Mouse (Mus musculus) G1E (cell line): ENCODE results near the gene Mcat.

Experiments
- CTCF ChIP-seq: IDR thresholded peaks from 2 replicates; pipeline ENCODE4 v1.5.1; 2012; ENCODE audit warnings: low read depth, low read length, inconsistent platforms, mixed read lengths
- POLR2AphosphoS5 ChIP-seq: IDR thresholded peaks from 2 replicates; pipeline ENCODE4 v1.6.1; 2012; ENCODE audit warnings: low read depth, low read length, inconsistent platforms; ENCODE audit not compliant: insufficient replicate concordance
- TAL1 ChIP-seq: conservative IDR thresholded peaks from 2 replicates; pipeline ENCODE4 v1.6.1; 2012; ENCODE audit warnings: low read depth, low read length, inconsistent platforms, mixed read lengths

GRCm38 (mm10) chr15:83568544-83568943 is 5.0 kb upstream of the Mcat start:
- TF ChIP-seq CTCF (no peak), TAL1 (no peak), POLR2AphosphoS5 (no peak)
